Mouse (Mus musculus) hindbrain, embryonic 16.5 days (tissue): ENCODE measurements around the gene Xpnpep2. TPM values are rescaled to one million over a fixed set of nuclear protein-coding genes. Genes with fewer than 3 reads are reported as not detected.

Experiments
- ATAC-seq: fragments of 200-750 bp; cut with Nextera tagmentation; 2 replicates; pipeline ENCODE4 v1.8.0; 2017; ENCODE audit warnings: moderate TSS enrichment, moderate library complexity
- H3K27ac ChIP-seq: fragments of 300-500 bp; sonication (generic); 2 replicates; pipeline ENCODE4 v1.5.1; 2014; ENCODE audit warnings: low read depth, mild to moderate bottlenecking, control low read depth, low read length, moderate library complexity
- H3K27me3 ChIP-seq: fragments of 300-500 bp; sonication (generic); replicated peaks from 2 replicates; pipeline ENCODE4 v1.6.1; 2014; ENCODE audit warnings: low read length; ENCODE audit not compliant: control insufficient read depth, insufficient read depth
- H3K36me3 ChIP-seq: fragments of 300-500 bp; sonication (generic); 2 replicates; pipeline ENCODE4 v1.6.1; 2014; ENCODE audit warnings: mild to moderate bottlenecking, low read length, moderate library complexity, mixed read lengths; ENCODE audit not compliant: control insufficient read depth, insufficient read depth
- H3K4me1 ChIP-seq: fragments of 300-500 bp; sonication (generic); 2 replicates; pipeline ENCODE4 v1.6.1; 2014; ENCODE audit warnings: low read depth, low read length; ENCODE audit not compliant: control insufficient read depth, insufficient read depth
- H3K4me2 ChIP-seq: fragments of 300-500 bp; sonication (generic); 2 replicates; pipeline ENCODE4 v1.6.1; 2014; ENCODE audit warnings: mild to moderate bottlenecking, low read length, control low read depth, moderate library complexity
- H3K4me3 ChIP-seq: fragments of 300-500 bp; sonication (generic); 2 replicates; pipeline ENCODE4 v1.5.1; 2014; ENCODE audit warnings: mild to moderate bottlenecking, low read length, control low read depth, moderate library complexity
- H3K9ac ChIP-seq: fragments of 300-500 bp; sonication (generic); 2 replicates; pipeline ENCODE4 v1.6.1; 2014; ENCODE audit warnings: low read depth, mild to moderate bottlenecking, control low read depth, low read length, moderate library complexity
- H3K9me3 ChIP-seq: fragments of 300-500 bp; sonication (generic); 2 replicates; pipeline ENCODE4 v1.6.1; 2014; ENCODE audit warnings: mild to moderate bottlenecking, low read length, moderate library complexity; ENCODE audit not compliant: control insufficient read depth
- WGBS: fragments of 180-500 bp; shearing (Covaris S2); extraction: QIAGEN DNeasy Blood & Tissue Kit; methylation state at CpG from one replicate; pipeline ENCODE4 v1.1.7; 2014; 5-methylcytosine and 5-hydroxymethylcytosine counted together
- polyA plus RNA-seq: library from polyadenylated mRNA; unstranded; fragments of >200 nt; fragmentation: Nextera tagmentation; extraction: Ambion mirVana; gene quantifications from 2 replicates; pipeline ENCODE4 v1.2.1, GENCODE M21; 2015

The Xpnpep2 gene
- 0.76 and 1.1 TPM in 2 replicates for polyA plus RNA-seq

GRCm38 (mm10) chrX:48108394-48109315 lies at the start of gene Xpnpep2:
Gene Xpnpep2, plus strand, starts transcription at chrX:48108725.
- ATAC-seq, result no peak
- Histone ChIP-seq H3K4me1 (no peaks in the 10 kb centered on the region), H3K36me3 (no peaks in the 10 kb centered on the region), H3K27ac (no peak within 1 kb of the TSS), H3K4me3 (no peak within 1 kb of the TSS), H3K4me2 (no peak within 1 kb of the TSS), H3K9ac (no peak within 1 kb of the TSS), H3K9me3 (no peaks in the 10 kb centered on the region), H3K27me3 (no peaks in the 10 kb centered on the region)
- 71% methylated on average over 6 of the region's 6 CpGs for WGBS

DNA sequence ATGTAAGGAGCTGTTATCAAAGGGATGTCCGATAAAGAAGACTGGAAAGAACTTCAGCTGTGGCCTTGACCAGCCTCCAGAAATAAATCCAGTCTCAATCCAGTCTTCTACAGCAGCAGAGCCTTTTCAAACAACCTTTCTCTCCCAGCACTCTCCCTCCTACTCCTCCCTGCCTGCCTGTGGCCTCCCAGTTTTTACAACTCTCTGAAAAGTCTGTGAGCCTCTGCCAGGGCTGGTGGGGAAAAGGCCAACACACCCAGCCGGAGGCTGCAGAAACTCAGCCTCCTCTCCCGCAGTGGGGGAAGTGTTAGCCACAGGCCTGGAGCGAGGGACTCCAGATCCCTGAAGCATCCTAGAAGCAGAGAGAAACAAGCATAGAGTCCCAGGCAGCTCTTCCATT lies 46.0 kb upstream of the Xpnpep2 start:
- no peak overlapping the region for H3K4me3 ChIP-seq
- WGBS, result 86% methylated on average over 4 of the region's 4 CpGs
- no peaks in the 10 kb centered on the region for H3K4me1 ChIP-seq
- no peak overlapping the region for H3K27ac ChIP-seq
- no peak overlapping the region for H3K4me2 ChIP-seq
- H3K36me3 ChIP-seq, result no peaks in the 10 kb centered on the region
- H3K9ac ChIP-seq, result no peak overlapping the region
- ATAC-seq, result no peak
- H3K9me3 ChIP-seq, result no peaks in the 10 kb centered on the region
- H3K27me3 ChIP-seq, result no peaks in the 10 kb centered on the region

DNA sequence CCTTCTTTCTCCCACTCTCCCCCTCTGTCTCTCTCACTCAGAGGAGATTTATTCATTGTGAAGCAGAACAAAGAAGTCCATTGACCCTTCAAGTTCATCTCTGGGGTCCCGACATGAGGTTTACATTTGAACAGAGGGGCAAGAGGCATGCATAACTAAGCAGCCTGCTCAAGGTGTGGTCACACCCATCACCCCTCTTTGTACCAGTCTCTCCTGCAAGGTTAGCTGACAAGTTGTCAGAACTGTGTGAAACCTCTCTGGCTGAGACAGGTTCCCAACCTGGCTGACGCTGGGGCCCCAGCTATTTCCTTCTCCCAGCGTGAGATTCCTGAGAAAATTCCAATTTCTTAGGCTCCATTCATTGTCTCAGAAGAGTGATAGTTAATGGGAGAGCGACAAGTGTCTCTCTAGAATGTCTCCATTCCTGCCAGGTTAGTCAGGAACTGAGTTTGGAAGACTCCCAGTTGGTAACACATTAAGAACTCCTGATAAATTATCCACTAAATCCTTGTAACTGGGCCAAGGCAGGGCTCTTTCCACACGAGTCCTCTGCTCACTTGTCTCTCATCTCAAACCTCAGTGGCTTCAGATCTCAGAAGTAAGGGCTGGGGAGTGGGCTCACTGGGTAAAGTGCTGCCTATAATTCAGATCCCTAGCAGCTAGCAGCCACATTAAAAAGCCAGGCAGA lies 44.2 kb upstream of the Xpnpep2 start:
- Histone ChIP-seq H3K4me3 (no peak overlapping the region), H3K9ac (no peak overlapping the region), H3K27me3 (no peaks in the 10 kb centered on the region), H3K9me3 (no peaks in the 10 kb centered on the region), H3K4me2 (no peak overlapping the region), H3K27ac (no peak overlapping the region), H3K36me3 (no peaks in the 10 kb centered on the region), H3K4me1 (no peaks in the 10 kb centered on the region)
- no peak for ATAC-seq
- 37% methylated on average over 5 of the region's 5 CpGs for WGBS

DNA sequence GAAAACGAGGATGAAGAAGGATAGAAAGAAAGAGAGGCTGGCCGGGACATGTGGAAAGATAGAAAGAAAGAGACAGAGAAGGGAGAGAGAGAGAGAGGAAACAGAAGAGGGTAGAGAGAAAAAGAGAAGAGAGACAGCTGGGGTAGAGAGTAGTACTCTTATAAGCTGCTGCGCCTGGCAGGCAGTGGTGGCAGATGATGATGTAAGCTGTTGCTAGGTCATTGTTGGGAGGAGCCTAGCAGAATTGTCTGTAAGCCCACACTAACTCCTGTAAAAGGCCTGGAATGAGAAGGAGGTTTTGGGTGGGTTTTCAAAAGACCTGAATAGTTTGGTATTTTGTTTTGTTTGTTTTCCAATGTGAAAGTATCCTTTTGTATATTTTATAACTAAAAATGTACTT lies 41.6 kb upstream of the Xpnpep2 start:
- H3K27me3 ChIP-seq, result no peaks in the 10 kb centered on the region
- no peaks in the 10 kb centered on the region for H3K36me3 ChIP-seq
- no peak overlapping the region for H3K9ac ChIP-seq
- H3K4me3 ChIP-seq, result no peak overlapping the region
- 72% methylated on average over 3 of the region's 3 CpGs for WGBS
- no peak for ATAC-seq
- no peaks in the 10 kb centered on the region for H3K4me1 ChIP-seq
- H3K27ac ChIP-seq, result no peak overlapping the region
- no peak overlapping the region for H3K4me2 ChIP-seq
- no peaks in the 10 kb centered on the region for H3K9me3 ChIP-seq

DNA sequence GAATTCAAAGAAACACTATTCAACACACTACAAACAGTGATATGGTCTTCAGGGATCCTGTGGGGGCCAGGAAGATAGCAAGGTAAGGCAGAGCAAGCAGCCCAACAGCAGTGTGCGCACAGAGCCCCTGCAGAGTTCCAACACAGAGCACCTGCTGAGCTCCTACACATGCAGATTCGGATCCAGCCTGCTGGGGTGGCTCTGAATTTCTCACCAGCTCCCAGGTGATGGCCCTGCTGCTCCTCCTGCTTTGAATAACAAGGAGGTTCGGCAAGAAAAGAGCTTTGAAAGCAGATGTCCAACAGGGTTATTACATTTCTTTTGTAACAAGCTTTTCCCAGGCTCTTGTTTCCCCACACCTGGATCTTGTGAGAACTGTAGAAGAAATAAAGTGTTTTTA lies 36.6 kb upstream of the Xpnpep2 start:
- no peak overlapping the region for H3K4me2 ChIP-seq

GRCm38 (mm10) chrX:48072401-48072800 lies 36.1 kb upstream of the Xpnpep2 start:
- H3K27ac ChIP-seq, result no peak overlapping the region
- 28% methylated on average over 5 of the region's 5 CpGs for WGBS
- no peak overlapping the region for H3K9ac ChIP-seq
- H3K4me2 ChIP-seq, result no peak overlapping the region
- ATAC-seq, result no peak
- no peaks in the 10 kb centered on the region for H3K36me3 ChIP-seq
- no peaks in the 10 kb centered on the region for H3K4me1 ChIP-seq
- no peak overlapping the region for H3K4me3 ChIP-seq
- H3K27me3 ChIP-seq, result no peaks in the 10 kb centered on the region
- H3K9me3 ChIP-seq, result no peaks in the 10 kb centered on the region

More for the DNA sequence above, 36.6 kb upstream of the Xpnpep2 start:
- Histone ChIP-seq H3K9me3 (no peaks in the 10 kb centered on the region), H3K4me1 (no peaks in the 10 kb centered on the region), H3K27me3 (no peaks in the 10 kb centered on the region), H3K36me3 (no peaks in the 10 kb centered on the region), H3K9ac (no peak overlapping the region), H3K4me3 (no peak overlapping the region), H3K27ac (no peak overlapping the region)
- 23% methylated on average over 3 of the region's 3 CpGs for WGBS
- no peak for ATAC-seq

DNA sequence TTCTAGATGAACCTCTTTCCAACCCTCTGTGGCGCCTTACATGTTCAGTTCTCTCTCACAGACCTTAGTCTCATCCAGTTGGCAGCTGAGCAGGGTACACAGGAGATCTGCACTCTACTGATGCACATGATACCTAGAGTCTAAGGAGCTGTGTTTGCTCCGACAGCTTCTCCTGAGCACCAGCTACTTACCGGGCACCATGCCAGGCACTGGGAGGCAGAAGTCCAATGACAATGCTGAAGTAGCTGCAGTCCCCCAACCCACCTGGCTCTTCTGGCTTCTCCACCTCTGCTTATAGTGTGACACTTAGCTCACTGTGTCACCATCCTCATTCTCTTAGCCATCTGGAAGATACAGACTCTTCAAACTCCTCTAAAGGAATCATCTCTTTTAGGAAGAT lies 33.8 kb upstream of the Xpnpep2 start:
- ATAC-seq, result no peak
- 73% methylated on average over 3 of the region's 3 CpGs for WGBS
- Histone ChIP-seq H3K9ac (no peak overlapping the region), H3K4me3 (no peak overlapping the region), H3K27me3 (no peaks in the 10 kb centered on the region; the same call in 1 of the 2 replicates), H3K4me1 (no peaks in the 10 kb centered on the region), H3K4me2 (no peak overlapping the region), H3K9me3 (no peaks in the 10 kb centered on the region), H3K36me3 (no peaks in the 10 kb centered on the region), H3K27ac (no peak overlapping the region)

GRCm38 (mm10) chrX:48076806-48077425 lies 31.6 kb upstream of the Xpnpep2 start:
- Histone ChIP-seq H3K27ac (no peak overlapping the region), H3K27me3 (no peaks in the 10 kb centered on the region; the same call in 1 of the 2 replicates), H3K4me1 (no peaks in the 10 kb centered on the region), H3K9ac (no peak overlapping the region), H3K4me3 (no peak overlapping the region), H3K4me2 (no peak overlapping the region), H3K36me3 (no peaks in the 10 kb centered on the region), H3K9me3 (no peaks in the 10 kb centered on the region)
- no peak for ATAC-seq
- 66% methylated on average over 4 of the region's 4 CpGs for WGBS

- H3K9ac ChIP-seq, result no peak overlapping the region
- no peak overlapping the region for H3K27ac ChIP-seq
- H3K4me3 ChIP-seq, result no peak overlapping the region
- H3K27me3 ChIP-seq, result no peaks in the 10 kb centered on the region; the same call in 1 of the 2 replicates
- H3K4me2 ChIP-seq, result no peak overlapping the region
- H3K9me3 ChIP-seq, result no peaks in the 10 kb centered on the region
- WGBS, result 67% methylated on average over 5 of the region's 5 CpGs
- no peak for ATAC-seq
- no peaks in the 10 kb centered on the region for H3K4me1 ChIP-seq
- H3K36me3 ChIP-seq, result no peaks in the 10 kb centered on the region
Observed at GRCm38 (mm10) chrX:48082364-48082763, 26.2 kb upstream of the Xpnpep2 start.
